Mouse (Mus musculus): ENCODE measurements around the gene Sergef.
A peak's percentile ranks its signal among the peaks of the same experiment; 100 is the strongest.

The Sergef gene

DNA sequence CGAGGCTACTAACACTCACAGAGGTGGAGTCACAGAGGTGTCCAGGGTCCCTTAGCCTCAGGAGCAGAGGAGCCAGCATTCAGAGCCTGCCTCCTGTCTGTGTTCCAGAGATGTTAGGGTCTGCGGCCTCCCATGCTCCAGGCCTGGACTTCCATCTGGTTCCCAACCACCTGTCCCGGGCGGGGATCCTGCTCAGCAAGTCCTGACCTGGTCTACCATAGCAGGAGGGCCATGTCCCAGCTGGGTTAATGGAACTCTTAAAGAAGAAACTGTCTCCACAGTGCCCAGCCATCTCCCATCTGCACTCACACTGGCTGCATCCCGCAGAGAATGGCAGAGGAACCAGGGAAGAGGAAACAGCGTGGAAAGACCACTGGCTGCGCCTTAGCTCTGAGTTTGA, 234.9 kb downstream of the Sergef start:
- DNase-seq (ENCODE audit: low read depth, low spot score), result no peak

DNA sequence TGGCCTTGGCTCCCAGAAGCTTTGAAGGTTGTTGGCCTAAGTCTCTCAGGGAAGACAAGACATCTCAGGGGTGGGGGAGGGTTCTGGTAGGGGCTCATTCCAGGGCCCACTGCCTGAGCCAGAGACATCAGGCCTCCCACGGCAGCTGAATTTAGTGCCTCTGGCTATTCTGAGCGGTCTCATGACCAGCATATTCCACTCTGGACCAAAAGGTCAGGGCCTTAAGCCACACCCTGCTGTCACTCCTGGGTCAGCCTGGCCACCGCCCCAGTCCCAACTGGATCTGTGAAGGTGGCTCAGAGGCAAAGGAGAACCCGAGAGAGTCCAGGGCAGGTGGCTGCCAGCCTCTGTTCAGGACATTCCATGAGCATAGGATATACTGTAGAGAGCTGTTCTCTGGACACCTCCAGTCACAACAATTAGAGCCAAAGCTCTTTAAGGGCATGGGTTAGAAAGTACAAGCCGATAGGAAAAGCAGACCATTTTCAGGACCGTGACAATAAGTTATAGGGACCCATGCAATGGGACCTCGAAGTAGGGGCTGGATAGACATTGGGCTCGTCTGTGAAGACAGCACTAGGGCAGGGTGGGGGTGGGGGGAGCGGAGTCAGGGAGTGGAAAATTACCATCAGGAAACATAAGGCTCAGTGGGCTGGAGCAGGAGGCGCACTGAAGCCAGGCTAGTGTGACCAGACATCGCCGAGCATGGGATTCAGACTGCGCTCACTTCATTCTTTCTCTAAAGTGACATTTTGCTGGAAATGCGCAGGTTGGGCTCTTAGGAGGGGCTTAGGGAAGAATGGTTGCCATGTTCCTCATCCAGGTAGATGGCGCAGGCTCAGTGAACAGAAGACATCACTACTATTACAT, 235.8 kb downstream of the Sergef start:
- DNase-seq (ENCODE audit: low read depth, low spot score), result no peak

GRCm38 (mm10) chr7:46401371-46402180, 238.0 kb downstream of the Sergef start:
- DNase-seq (ENCODE audit: low read depth, low spot score), result no peak

- no peak for DNase-seq (ENCODE audit: low read depth, low spot score)
Observed at GRCm38 (mm10) chr7:46400346-46400745, 239.3 kb downstream of the Sergef start.

DNA sequence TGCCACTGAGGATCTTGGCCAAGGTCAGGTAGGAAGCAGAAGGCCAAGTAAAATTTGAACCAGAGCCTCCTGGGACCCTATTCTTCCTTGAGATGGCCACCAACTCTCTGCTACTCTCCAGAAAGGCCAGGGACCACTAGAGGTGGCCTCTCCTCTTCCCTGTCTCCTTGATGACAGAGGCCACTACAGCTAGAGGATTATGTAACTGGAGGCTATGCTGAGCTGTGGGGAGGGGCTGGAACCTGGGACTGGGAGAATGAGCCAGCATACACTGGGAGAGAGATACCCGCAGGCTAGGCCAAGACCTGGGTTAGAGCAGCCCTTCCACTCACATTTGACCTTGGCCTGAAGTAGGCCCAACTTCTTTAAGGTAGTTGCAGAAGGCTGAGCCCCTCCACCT, 239.9 kb downstream of the Sergef start:
- DNase-seq (ENCODE audit: low read depth, low spot score), result no peak

DNA sequence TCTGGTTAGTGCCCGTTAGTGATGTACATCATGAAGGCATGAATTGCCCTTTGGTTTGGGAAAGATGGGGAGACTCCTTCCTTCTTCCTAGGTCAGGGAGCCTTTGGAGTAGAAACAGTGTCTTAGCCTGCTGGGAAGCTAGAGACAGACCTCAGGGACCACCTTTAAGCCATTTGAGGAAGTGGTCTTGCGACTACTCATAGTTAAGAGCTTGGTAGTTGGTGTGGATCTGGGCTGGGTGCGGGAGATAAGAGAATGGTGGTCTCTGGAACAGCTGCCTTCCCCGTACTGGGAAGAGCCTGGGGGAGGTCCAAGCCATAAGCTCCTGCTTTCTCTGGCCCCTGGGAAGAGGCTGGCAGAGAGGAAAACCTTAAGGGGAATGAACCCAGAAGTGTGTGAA, 241.0 kb downstream of the Sergef start:
- DNase-seq (ENCODE audit: low read depth, low spot score), result no peak

- no peak for DNase-seq (ENCODE audit: low read depth, low spot score)
Observed at GRCm38 (mm10) chr7:46397732-46398333, 241.8 kb downstream of the Sergef start.

DNA sequence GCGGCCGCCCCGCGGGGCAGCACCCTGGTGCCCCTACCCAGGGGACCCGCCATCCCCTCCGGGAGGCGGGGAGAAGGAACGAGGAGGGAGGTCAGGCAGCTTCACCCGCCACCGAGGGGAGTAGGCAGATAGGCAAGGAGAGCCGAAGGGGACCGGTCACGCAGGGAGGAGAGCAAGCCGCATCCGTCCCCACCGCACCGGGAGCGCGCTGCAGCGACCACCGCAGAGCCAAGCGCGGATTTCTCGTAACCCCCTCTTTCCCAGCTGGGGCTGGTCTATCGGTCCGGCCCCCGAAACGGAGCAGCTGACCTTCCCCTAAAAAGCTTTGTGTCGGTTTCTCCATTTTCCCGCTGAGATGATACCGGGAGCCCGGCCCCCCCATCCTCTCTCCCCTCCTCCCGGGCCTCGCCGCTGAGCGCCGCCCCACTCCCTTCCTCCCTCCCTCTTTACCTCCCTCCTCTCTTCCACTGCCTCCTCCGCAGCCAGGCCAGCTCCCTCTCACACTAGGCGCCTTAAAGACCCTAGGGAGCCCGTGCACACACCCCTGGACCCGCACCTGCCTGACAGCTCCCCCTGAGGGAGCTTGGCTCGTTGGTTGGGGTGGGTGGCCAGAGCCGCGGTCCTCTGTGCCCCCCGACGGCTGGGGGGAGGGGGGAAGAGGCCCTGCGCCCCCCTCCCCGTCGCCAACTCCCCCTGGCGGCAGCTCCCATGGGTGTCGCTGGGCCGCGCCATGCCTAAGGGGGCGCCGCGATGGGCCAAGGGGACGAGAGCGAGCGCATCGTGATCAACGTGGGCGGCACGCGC, 242.5 kb downstream of the Sergef start:
- DNase-seq (ENCODE audit: low read depth, low spot score), result no peak

DNA sequence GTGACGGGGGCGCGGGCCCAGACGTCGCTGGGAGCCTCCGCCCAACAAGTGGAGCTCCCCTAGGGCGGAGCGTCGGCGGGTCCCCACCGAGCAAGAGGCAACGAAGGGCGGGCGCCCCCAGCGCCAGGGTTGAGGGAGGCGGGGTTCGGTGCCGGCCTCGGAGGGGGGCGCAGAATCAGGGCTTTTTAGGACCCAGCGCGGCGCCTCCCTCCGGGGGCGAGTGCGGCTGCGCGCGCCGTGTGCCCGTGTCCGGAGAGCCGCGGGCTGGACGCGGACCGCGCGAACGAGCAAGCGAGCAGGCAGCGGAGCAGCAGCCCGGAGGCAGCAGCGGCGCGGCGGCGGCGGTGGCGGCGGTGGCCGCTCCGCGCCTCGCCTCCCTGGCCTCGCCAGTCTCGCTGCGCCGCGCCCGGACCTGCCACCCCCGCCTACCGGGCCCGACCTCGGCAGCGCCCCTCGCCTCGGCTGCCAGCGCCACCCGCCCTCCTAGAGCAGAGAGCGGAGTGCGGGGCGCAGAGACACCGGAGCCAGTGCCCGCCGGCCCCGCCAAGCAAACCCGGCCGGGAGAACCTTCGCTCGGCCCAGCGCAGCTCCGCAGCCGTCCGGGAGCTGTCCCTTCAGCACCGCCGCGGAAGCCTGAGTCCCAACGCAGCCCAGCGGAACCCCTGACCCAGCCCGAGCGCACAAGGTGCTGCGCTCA, 243.2 kb downstream of the Sergef start, which contains the start of gene Kcnc1:
Gene Kcnc1, plus strand, starts transcription at position 267 of the 697 bp plus-strand sequence.
- DNase-seq (ENCODE audit: low read depth, low spot score), result peak; percentile 63

- no peak for DNase-seq (ENCODE audit: low read depth, low spot score)
Observed at GRCm38 (mm10) chr7:46395571-46395970, 244.0 kb downstream of the Sergef start.

GRCm38 (mm10) chr7:46394933-46395332, 244.7 kb downstream of the Sergef start:
- DNase-seq (ENCODE audit: low read depth, low spot score), result no peak

DNA sequence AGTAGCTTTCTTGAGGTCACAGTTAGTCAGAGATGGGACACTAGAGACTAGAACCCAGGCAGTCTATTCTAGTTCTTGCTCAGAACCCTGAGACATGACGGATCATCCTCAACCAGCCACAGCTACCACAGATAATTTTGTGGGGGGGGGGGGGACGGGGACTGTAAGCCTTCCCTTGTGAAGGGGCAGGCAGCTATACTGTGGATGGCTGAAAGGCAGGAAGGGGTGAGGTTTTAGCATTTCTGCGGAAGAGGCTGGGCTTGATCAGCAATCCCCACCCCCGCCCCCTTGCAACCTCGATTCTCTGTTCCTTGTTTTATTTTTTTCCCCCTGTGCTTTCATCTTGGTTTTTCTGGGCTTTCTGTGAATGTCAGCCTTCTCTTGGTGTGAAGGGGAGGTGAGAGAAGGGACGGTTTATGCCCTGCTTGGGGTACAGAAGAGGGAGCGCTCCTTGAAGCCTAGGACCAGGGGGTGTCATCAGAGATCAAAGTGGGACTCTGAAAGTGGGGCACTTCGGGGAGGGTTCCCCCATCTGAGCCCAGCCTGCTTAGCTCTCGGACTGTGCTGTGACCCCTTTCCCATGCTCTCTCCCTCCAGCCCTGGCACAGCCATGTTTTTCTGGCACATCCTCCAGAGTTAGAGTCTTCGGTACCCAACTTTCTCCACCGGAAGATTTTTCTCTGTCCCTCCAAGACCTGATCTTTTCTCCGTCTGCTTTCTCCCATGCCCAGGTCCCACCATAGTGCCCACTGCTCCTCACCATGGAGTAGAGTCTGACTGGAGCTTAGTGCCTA, 245.7 kb downstream of the Sergef start:
- no peak for DNase-seq (ENCODE audit: low read depth, low spot score)
